Mouse (Mus musculus) urinary bladder, postnatal 25 days (tissue): ENCODE measurements around the gene 2700081O15Rik.

Experiments used
- DNase-seq: peaks from one replicate; pipeline ENCODE4 v3.0.0; 2022; ENCODE audit warnings: low spot score

The 2700081O15Rik gene

GRCm38 (mm10) chr19:7420841-7421601, 3.6 kb downstream of the 2700081O15Rik start:
- DNase-seq: no peak

DNA sequence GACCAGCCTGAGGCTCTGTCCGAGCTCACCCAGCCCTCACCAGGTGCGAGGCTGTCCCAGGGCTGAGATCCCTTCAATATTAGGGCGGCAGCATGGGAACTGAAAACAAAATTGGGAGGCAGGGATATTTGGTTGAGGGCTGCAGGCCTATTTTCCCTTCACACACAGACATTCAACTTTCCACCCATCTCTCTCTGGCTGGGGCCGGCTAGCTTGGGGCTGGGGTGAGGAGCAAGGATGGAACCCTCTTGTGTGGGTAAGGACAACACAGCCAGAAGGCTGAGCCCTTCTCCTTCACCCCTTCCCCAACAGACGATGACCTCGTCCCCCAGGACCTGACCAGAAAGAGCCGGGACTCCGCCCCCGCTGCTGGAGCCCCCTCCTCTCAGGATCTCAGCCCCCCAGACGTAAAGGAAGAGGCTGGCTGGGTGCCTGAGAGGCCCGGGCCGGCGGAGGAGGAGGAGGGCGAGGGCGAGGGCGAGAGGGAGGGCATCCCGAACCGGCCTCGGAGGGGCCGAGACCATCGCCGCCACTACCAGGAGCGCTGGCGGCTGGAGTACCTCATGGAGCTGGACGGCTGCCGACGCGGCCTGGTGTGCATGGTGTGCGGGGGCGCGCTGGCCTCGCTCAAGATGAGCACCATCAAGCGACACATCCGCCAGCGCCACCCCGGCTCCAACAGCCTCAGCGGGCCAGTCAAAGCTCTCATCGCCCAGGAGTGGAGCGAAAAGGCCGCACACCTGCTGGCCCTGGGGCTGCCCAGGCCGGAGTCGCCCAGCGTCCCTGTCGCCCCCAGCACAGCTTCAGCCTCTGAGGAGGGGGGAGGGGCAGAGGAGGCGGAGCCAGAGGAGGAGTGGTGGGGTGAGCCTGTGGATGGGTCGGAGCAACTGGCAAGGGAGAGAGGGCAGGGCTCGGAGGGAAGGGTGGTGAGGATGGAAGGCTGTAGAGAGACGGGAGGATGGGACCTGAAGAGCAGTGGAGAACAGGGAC, 4.5 kb downstream of the 2700081O15Rik start:
- DNase-seq: no peak

DNA sequence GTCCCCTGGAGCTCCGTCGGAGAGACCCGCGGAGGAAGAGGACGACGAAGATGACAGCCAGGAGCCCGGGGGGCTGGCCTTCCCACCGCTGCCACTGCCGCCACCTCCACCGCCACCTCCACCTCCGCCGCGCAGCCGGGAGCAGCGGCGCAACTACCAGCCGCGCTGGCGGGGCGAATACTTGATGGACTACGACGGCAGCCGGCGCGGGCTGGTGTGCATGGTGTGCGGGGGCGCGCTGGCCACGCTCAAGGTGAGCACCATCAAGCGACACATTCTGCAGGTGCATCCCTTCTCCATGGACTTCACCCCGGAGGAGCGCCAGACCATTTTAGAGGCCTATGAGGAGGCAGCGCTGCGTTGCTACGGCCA, 5.2 kb downstream of the 2700081O15Rik start:
- DNase-seq: no peak

- DNase-seq: peak; percentile 67
These were observed 5.7 kb downstream of the 2700081O15Rik start for GRCm38 (mm10) chr19:7423028-7423655.

DNA sequence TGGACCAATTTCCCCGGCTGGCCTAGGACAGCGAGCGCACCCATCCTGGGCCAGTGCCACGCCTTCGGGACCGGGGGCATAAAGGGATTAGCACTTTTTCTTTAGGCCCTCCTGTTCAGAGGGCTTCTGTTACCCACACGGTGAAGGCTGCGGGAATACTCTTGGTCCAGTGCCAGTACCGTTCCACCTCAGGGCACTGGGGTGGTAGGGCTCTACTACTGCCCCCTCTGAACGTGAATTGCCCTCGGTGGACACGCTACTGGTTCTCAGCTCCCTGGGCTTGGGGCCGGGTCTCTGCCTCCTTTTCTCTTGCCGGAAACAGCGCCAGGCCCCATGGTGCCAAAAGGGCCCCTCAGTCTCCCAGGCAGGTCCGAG, 6.2 kb downstream of the 2700081O15Rik start:
- no peak for DNase-seq

DNA sequence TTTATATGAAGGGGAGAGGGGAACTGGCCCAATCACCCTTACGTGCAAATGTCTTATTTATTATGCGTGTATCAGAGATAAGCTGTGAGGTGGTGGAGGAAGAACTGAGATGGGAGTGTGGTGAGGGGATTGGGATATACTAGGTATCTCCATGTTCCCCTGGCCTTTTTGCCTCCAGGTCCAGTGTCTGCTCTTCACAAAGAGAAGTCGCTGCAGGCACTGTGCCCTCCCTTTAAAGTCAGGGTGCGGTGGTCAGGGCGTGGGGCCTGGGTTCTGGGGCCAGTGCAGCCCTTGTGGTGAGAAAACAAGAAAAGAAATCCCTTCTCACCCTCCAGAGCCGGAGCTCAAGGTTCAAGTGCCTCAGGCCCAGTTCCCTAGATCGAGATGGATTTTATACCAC, 6.7 kb downstream of the 2700081O15Rik start:
- DNase-seq: no peak

GRCm38 (mm10) chr19:7424590-7425397, 7.4 kb downstream of the 2700081O15Rik start:
- no peak for DNase-seq

DNA sequence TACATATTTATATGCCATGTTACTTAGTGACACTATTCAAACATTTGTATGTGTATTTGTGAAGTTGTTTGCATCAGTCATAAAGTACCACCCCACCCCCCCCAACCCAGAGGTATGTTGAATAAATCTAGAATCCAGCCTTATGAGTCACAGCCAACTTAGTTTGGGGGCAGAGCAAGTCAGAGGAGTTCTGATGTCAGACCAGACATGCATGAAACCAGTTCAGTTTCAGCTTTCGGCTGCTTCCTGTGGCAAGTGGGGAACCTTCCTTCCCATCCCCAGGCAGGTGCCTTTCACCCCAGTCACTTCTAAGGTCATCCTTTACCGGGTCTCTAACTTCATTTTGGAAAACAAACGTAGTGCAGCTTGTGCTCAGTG, 8.0 kb downstream of the 2700081O15Rik start:
- DNase-seq: no peak

GRCm38 (mm10) chr19:7434887-7435286, 17.5 kb downstream of the 2700081O15Rik start:
- DNase-seq: no peak

DNA sequence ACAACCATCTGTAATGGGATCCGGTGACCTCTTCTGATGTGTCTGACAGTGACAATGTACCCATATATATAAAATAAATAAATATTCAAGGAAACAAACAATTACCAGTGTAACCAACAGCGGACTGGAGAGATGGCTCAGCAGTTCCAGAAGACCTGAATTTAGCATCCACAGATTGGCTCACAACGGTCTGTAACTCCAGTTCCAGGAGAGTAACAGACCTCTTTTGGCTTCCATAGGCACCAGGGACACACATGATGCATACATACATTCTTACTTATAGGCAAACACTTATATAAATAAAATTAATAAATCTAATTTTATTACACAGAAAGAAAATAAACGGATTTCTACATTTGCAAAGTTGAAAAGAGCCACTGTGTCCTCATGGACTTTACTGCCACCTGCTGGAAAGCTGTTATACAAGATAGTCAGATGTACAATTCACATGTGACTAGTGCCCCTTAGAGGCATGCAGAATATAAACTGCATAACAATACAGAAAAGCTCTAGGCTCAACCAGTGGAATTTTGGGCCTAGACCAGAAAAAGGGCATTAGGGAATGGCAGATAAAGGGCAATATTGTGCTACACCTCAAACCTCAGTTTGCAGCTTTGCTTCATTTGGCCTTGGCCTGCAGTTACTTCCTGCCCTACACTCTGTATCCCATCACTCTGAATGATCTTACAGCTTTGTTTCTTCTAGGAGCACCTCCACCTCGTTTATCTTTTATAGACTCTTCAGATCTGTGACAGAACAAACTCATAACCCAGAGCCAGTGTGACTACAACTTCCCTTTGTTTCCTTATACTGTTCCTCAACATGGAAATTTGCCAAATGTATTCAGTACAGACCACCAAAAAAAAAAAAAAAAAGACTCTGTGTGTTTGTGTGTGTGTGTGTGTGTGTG, 18.9 kb downstream of the 2700081O15Rik start:
- peak; percentile 43 for DNase-seq

DNA sequence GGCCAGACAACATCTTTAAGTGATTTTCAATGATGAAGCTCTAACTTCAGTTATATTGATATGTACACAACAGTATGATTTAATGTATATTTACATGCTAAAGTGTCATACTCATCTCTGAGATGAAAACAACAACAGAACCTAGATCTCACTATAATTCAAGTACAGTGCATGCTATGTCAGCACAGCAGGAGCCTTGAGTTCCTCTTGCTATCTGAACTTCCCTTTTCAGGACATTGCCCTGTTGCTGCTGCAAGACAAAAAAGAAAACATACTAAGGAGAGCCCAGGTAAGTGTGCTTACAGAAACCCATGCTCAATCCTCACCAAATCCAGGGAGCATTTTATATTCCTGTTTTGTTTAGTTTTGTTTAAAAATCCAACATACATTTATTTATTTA, 20.9 kb downstream of the 2700081O15Rik start:
- no peak for DNase-seq

DNA sequence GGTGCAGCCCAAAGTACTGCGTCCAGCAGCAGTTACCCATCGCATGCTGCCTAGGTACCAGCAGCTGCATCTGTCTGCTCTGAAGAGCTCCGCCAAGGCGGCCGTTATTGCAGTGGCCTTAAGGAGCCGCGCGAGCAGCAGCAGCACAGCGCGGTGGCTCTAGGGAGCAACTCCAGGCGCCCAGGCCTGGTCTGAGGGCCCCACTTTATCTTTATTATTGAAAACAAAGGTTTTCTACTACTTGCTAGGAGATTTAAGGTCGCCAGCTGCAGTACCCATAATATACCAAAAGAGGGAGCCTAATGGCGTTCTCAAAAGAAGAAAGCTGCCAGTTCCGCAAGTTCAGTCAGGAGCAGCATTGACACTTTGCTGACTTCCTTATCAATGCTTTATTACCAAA, 24.1 kb downstream of the 2700081O15Rik start:
- DNase-seq: peak; percentile 50

- no peak for DNase-seq
These were observed 27.7 kb downstream of the 2700081O15Rik start for GRCm38 (mm10) chr19:7445105-7445504.

DNA sequence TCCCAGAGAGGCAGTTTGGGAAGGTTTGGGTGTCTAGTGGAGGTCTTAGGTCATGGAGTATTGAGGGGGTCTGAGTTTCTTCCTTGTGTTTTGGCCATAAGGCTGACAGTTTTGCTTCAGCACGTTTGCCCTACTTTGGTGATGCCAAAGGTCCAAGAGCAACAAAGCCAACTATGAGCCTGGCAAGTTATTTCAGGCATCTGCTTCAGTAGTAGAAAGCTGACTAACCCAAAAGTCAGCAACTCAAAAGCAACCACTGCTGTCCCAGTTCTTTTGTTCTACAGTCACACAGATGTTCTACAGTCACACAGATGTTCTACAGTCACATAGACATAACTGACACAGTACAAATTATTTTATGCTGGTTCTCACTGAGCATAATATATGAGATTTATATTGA, 28.2 kb downstream of the 2700081O15Rik start:
- DNase-seq: no peak

- DNase-seq: no peak
These were observed 39.4 kb downstream of the 2700081O15Rik start for GRCm38 (mm10) chr19:7456803-7457202.

- no peak for DNase-seq
These were observed 41.5 kb downstream of the 2700081O15Rik start for GRCm38 (mm10) chr19:7458901-7459300.

DNA sequence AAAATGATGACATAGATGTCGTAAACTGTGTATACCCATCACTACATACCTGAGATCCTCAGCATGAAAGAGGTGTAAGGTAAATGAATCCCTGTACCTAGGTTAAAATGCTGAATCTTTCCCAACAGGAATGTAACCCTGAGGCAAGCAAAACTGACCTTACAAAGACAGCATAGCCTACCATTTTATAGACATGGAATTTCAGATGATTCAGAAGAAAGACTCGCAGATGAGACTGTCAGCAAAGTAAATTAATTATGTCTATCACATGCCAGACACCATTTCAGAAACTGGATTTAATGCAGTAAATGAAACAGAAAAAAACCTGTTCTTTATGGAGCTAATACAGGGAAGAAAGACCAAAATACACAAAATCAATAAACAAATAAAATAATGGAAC, 41.9 kb downstream of the 2700081O15Rik start:
- no peak for DNase-seq

GRCm38 (mm10) chr19:7467915-7468314, 50.5 kb downstream of the 2700081O15Rik start:
- no peak for DNase-seq

GRCm38 (mm10) chr19:7470643-7471042, 53.2 kb downstream of the 2700081O15Rik start:
- DNase-seq: no peak
